Mouse (Mus musculus) kidney, adult 9 months (tissue): ENCODE results near the gene Mmp20.
A peak's percentile ranks its signal among the peaks of the same experiment; 100 is the strongest.

Experiments
- DNase-seq: peaks from one replicate; pipeline ENCODE4 v3.0.0; 2022

Gene Mmp20

GRCm38 (mm10) chr9:7627931-7628330, at the start of gene Mmp20:
TSS of gene Mmp20 (plus strand) at chr9:7628231.
- DNase-seq, result no peak

GRCm38 (mm10) chr9:7590063-7590462, 38.0 kb upstream of the Mmp20 start:
- no peak for DNase-seq

GRCm38 (mm10) chr9:7593272-7593812, 34.7 kb upstream of the Mmp20 start:
- DNase-seq, result no peak

GRCm38 (mm10) chr9:7594816-7595540, 33.1 kb upstream of the Mmp20 start:
- peak; percentile 94 for DNase-seq

GRCm38 (mm10) chr9:7602982-7603742, 24.9 kb upstream of the Mmp20 start:
- DNase-seq, result peak; percentile 71

GRCm38 (mm10) chr9:7604005-7604404, 24.0 kb upstream of the Mmp20 start:
- DNase-seq, result peak; percentile 7

GRCm38 (mm10) chr9:7605638-7606037, 22.4 kb upstream of the Mmp20 start:
- DNase-seq, result no peak

- DNase-seq, result no peak
Observed at GRCm38 (mm10) chr9:7622582-7622981, 5.4 kb upstream of the Mmp20 start.

GRCm38 (mm10) chr9:7633936-7634335, 5.9 kb downstream of the Mmp20 start:
- no peak for DNase-seq

GRCm38 (mm10) chr9:7647901-7648300, 19.9 kb downstream of the Mmp20 start:
- DNase-seq, result no peak

- peak; percentile 88 for DNase-seq
Observed at GRCm38 (mm10) chr9:7650397-7651180, 22.6 kb downstream of the Mmp20 start.

- no peak for DNase-seq
Observed at GRCm38 (mm10) chr9:7652351-7653085, 24.5 kb downstream of the Mmp20 start.

- DNase-seq, result no peak
Observed at GRCm38 (mm10) chr9:7657946-7658345, 29.9 kb downstream of the Mmp20 start.

- no peak for DNase-seq
Observed at GRCm38 (mm10) chr9:7659469-7660020, 31.5 kb downstream of the Mmp20 start.

- DNase-seq, result peak; percentile 31
Observed at GRCm38 (mm10) chr9:7661371-7661770, 33.3 kb downstream of the Mmp20 start.

GRCm38 (mm10) chr9:7669674-7670073, 41.6 kb downstream of the Mmp20 start:
- no peak for DNase-seq

GRCm38 (mm10) chr9:7672985-7673384, 45.0 kb downstream of the Mmp20 start:
- DNase-seq, result no peak

GRCm38 (mm10) chr9:7678154-7678837, 50.3 kb downstream of the Mmp20 start:
- no peak for DNase-seq

- DNase-seq, result peak; percentile 87
Observed at GRCm38 (mm10) chr9:7682081-7682618, 54.1 kb downstream of the Mmp20 start.

- no peak for DNase-seq
Observed at GRCm38 (mm10) chr9:7686024-7686423, 58.0 kb downstream of the Mmp20 start.

GRCm38 (mm10) chr9:7689799-7690198, 61.8 kb downstream of the Mmp20 start:
- no peak for DNase-seq
